Mouse (Mus musculus): ENCODE measurements around the gene Zfp758.
A peak's percentile ranks its signal among the peaks of the same experiment; 100 is the strongest.
"Not testable (repeated sequence)": the region's sequence is repeated elsewhere in the genome, so short reads cannot be mapped to it uniquely, and the experiment has no call there.

The Zfp758 gene

DNA sequence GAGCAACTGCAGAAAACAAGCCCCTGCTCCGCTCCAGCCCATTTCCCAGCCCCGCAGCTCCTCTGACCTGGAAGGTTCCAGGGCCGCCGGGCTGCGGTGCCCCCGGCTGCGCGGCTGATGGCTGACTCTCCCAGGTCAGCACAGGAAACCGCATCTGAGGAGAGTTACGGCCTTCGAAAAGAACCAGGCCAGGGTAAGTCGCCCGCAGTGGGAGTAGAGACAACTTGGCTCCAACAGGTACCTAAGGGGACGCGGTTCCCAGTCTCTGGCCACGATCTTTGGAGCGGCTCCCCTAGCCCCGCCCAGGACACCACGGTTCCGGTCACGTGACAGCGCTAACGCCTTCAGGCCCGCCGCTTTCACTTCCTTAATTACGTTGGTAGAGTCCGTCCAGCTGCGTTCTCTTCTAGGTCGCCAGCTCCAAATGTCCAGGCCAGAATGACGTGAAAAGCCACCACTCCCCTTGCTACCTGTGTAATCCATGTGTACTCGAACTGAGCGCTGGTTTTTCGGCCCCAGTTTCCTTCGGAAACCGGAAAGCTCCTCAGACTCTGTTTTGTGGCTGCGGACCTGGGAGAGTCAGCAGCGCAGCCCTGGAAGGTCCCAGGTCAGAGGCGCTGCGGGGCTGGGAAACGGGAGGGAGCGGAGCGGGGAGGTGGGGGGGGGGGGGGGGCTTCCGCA, at the start of gene Zfp758, which contains the start of gene Zfp944:
Zfp758 (plus strand) TSS at position 353 of the 681 bp plus-strand sequence.
Zfp944 (minus strand) TSS at position 300 of the 681 bp plus-strand sequence.
- peak; percentile 52 to 63 for DNase-seq

DNA sequence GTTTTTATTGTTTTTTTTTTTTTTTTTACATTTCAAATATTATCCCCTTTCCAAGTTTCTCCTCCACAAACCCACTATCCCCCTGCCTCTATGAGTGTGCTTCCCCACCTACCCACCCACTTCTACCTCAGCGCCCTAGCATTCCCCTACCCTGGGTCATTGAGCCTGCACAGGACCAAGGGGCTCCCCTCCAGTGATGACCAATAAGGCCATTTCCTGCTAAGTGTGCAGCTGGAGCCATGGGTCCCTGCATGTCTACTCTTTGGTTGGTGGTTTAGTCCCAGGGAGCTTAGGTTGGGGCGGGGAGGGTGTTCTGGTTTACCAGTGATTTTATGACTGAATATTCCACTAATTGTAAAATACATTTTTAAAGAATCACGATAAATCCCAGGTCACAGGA, 47.0 kb upstream of the Zfp758 start:
- peak; percentile 19 to 27 for DNase-seq

DNA sequence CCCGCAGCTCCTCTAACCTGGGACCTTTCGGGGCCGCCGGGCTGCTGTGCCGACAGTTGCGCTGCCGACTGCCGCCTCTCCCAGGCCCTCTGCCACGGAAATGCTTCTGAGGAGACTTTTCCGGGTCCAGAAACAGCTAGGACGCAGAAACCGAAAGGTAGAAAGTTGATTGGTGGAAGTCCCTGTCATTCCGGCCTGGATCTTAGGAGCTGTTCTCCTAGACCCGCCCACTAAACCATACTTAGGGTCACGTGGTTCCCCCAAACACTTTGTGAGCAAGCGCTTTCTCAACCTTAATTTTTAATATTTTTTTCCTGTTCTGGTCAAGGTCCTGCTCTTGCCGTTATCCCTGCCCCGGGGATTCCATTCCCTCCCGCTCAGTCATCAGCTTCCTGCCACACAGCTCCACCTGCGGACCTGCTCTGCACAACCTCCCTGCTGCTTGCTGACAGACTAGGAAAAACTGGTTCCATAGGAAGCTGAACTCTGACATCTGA, 46.5 kb upstream of the Zfp758 start, which contains the start of gene CT030661.1:
CT030661.1 (minus strand) TSS at position 108 of the 497 bp plus-strand sequence.
- peak; percentile 96 for DNase-seq

DNA sequence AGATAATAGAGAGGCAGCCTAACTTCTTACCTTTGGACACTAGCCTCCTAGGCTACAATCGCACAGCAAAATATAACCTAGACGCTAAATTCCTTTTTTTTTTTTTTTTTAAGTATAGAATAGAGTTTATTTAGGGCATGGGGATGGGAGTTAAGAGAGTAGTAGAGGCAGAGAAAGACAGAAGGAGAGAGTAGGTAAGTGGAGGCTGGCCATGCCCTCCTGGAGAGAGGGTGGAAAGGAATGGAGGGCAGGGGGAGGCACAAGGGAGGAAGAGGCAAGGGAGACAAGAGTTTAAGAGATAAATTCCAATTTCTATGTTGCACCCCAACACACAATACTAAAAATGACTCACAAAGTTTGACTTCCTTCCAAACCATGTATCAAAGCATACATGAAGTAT, 46.0 kb upstream of the Zfp758 start:
- not testable (repeated sequence) for DNase-seq

DNA sequence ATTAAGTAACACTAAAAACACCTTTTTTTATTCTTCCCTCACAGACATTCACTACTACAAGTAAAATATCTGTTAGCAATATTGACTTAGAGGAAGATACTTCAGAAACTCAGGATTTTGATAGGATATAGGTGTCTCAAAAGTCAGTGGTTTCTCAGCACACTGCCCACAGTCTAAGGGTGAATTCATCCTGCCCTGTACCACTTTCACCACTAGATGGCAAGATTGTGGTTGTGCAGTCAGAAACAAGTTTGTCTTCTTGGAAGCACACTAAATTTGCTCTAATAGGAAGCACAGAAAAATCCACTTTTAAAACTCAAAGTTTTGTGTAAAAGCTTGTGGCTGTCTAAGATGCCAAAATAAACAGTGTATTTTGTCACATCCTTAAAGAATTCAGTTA, 8.5 kb upstream of the Zfp758 start:
- DNase-seq = peak; percentile 52 to 56

DNA sequence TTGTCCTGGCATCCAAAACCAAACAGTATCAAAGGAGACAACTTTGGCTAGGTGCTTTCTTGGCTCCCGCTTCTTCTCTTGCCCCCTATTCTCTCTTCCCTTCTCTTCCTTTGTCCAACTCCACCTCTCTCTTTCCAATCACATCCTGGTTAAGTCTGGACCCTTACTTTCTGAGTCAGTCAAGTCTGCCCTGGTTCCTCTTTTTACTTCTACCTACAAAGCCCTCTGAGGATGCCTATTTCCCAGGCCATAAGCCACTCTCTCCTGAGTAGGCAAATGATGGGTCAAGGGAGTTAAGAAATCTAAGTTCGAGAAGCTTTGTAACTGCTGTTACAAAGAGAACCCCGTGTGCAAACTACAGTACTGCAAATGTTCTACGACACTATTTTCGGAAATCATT, 681 bp upstream of the Zfp758 start:
- peak in 1 of 2 experiments; percentile 8 for DNase-seq

DNA sequence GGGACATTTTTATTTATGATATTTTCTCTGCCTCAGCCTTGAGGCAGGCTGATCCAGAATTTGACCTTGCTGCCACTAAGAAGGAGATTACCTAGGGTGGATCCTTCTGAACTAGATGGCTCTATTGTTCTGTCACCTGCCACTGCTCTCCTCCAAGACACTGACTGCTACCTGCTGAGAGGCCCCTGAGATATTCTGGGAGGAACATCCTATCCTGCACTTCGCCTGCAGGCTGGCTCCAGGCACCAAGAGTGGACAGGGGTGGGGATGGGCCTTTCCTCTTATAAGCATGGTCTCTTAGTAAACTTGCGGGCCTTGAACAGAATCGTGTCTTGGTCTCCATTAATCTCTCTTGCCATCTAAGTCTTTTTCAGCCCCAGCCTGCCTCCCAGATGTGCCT, 2.6 kb downstream of the Zfp758 start:
- DNase-seq = no peak

DNA sequence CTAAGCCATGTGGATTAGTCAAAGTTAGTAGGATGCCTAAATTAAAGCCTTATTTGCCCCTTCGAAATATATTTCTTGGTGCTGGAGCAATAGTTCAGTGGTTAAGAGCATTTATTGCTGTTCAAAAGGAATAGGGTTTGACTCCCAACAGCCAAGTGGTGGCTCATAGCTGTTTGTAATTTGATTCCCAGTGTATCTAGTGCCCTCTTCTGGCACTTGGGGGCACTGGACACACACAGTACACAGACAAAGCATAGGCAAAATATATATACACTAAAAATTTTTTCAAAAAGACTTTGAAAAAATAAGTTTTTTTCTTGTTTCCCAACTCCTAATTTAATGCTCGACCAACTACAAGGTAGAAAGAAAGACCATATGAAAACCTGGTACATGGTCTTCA, 49.5 kb downstream of the Zfp758 start:
- DNase-seq = peak; percentile 57 to 61

DNA sequence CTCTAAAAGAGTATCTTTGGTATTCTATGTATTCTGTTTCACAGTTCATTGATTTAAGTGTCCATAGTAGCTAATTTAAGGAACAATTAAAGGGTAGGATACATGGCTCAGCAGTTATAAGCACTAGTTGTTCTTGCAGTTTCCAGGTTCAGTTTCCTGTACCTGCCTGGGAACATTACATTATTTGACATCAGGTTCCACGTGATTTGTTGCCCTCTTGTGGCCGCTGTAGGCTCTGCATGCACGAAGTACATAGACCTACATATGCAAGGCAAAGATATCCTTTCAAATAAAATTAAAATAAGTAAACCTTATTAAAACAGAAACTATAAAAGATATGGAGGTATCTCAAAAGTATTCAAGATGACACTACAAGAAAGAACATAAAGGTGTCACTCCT, 56.3 kb downstream of the Zfp758 start:
- DNase-seq = peak; percentile 83 to 85

DNA sequence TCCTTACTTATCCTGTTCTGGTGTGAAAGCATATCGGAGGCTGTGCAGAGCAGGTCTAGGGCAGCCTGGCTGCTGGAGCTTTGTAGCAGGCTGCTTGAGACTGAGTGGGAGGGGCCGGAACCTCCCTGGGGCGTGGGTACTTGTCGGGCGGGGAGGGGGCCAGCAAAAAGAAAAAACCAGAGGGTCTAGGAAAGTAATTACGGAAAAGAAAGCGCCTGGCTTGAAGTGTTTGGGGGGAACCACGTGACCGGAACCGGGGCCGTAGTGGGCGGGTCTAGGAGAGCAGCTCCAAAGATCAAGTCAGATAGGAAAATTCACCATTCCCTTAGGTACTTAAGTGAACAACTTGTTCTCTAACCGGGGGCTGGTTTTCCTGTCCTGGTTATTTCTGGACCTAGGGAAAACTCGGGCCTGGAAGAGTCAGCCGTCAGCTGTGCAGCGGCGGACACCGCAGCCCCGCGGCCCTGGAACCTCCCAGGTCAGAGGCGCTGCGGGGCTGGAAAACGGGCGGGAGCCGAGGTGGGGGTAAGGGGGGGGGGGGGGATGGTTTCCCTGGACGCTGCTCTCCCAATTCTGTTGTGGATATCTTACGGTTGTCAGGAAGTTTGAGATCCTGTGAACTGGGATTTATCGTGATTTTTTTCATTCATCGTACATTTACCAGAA, 62.8 kb downstream of the Zfp758 start, which contains the start of gene Zfp946:
Zfp946 (plus strand) TSS at position 271 of the 666 bp plus-strand sequence.
- DNase-seq = peak; percentile 89 to 91

DNA sequence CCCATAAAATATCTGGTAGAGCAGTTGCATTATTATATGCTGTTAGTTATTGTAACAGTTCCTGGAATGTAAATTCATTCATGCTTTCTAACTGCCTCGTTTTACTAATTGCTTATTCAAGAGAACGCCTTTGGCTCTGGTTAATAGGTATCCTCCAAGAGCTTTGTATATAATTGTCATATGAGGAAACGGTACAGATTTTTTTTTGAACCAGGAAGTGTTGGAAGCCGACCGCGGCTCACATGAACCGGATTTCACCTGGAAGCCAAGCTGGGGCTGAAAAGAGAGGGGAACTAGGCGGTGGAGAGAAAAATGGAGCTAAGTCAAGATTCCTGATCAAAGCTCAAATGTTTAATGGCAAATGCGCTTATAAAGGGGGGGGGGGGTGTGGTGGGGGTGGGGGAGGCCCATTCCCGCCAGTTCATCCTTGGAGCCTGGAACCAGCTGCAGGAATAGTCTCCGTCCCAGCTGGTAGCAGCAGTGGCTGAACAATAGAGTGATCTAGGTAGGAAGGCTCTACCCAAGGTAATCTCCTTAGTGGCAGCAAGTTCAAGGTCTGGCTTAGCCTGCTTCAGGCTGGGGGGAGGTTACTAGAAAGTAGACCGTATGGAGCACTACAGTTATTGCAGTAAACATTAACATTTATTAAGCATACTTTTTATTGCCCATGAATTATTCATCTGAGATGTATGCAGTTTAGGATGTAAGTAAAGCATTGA, 63.5 kb downstream of the Zfp758 start:
- DNase-seq = peak; percentile 15 to 29

All from cerebellum, postnatal 10 days (tissue).